Mouse (Mus musculus) embryonic facial prominence, embryonic 15.5 days (tissue): Measurements from ENCODE around the gene Gm49359. TPM values are rescaled to one million over a fixed set of nuclear protein-coding genes. Genes with fewer than 3 reads are reported as not detected.
"Not testable (repeated sequence)": the region's sequence is repeated elsewhere in the genome, so short reads cannot be mapped to it uniquely, and the experiment has no call there.

Experiments
- ATAC-seq: fragments of 200-750 bp; cut with Nextera tagmentation; 2 replicates; pipeline ENCODE4 v1.8.0; 2017; ENCODE audit warnings: low read depth, moderate TSS enrichment; ENCODE audit not compliant: insufficient number of reproducible peaks, low FRiP score, low TSS enrichment
- H3K27ac ChIP-seq: fragments of 300-500 bp; sonication (generic); replicated peaks from 2 replicates; pipeline ENCODE4 v1.5.1; 2015; ENCODE audit warnings: mild to moderate bottlenecking, inconsistent platforms
- H3K27me3 ChIP-seq: fragments of 300-500 bp; sonication (generic); 2 replicates; pipeline ENCODE4 v1.6.1; 2015; ENCODE audit warnings: inconsistent platforms
- H3K36me3 ChIP-seq: fragments of 300-500 bp; sonication (generic); 2 replicates; pipeline ENCODE4 v1.6.1; 2015; ENCODE audit warnings: mild to moderate bottlenecking, inconsistent platforms
- H3K4me1 ChIP-seq: fragments of 300-500 bp; sonication (generic); 2 replicates; pipeline ENCODE4 v1.6.1; 2015; ENCODE audit warnings: inconsistent platforms
- H3K4me2 ChIP-seq: fragments of 300-500 bp; sonication (generic); replicated peaks from 2 replicates; pipeline ENCODE4 v1.6.1; 2015; ENCODE audit warnings: mild to moderate bottlenecking, inconsistent platforms
- H3K4me3 ChIP-seq: fragments of 300-500 bp; sonication (generic); replicated peaks from 2 replicates; pipeline ENCODE4 v1.5.1; 2015; ENCODE audit warnings: mild to moderate bottlenecking, inconsistent platforms
- H3K9ac ChIP-seq: fragments of 300-500 bp; sonication (generic); 2 replicates; pipeline ENCODE4 v1.6.1; 2015; ENCODE audit warnings: inconsistent platforms
- H3K9me3 ChIP-seq: fragments of 300-500 bp; sonication (generic); replicated peaks from 2 replicates; pipeline ENCODE4 v1.6.1; 2016; ENCODE audit warnings: inconsistent platforms
- WGBS: fragments of 180-500 bp; shearing (Covaris S2); methylation state at CpG from one replicate; pipeline ENCODE4 v1.1.7; 2015; 5-methylcytosine and 5-hydroxymethylcytosine counted together
- microRNA-seq: library from miRNA; unstranded; fragments of <30 nt; microRNA quantifications from one replicate; pipeline ENCODE4, GENCODE M21; 2016; ENCODE audit warnings: borderline number of aligned reads
- polyA plus RNA-seq: library from polyadenylated mRNA; unstranded; fragments of >200 nt; fragmentation: Nextera tagmentation; extraction: Ambion mirVana; gene quantifications from 2 replicates; pipeline ENCODE4 v1.2.1, GENCODE M21; 2015

Gm49359 gene
- polyA plus RNA-seq: 12.3 and 14.3 TPM in 2 replicates

- H3K4me1 ChIP-seq, H3K27me3 ChIP-seq, H3K9me3 ChIP-seq: not testable (repeated sequence)
- Histone ChIP-seq H3K36me3 (peaks cover 13% of the 10 kb centered on the region), H3K27ac (peak within 1 kb of the TSS; percentile 80), H3K4me2 (peak within 1 kb of the TSS; percentile 31), H3K4me3 (peak within 1 kb of the TSS; percentile 61), H3K9ac (peak within 1 kb of the TSS; percentile 70)
- ATAC-seq: peak; percentile 93
- under 1% methylated on average over 28 of the region's 28 CpGs for WGBS
Observed at GRCm38 (mm10) chr13:62466424-62467334, at the start of gene Gm49359. Gene Gm49359 (minus strand): TSS chr13:62466832.

- H3K36me3 ChIP-seq, H3K9me3 ChIP-seq, H3K9ac ChIP-seq, ATAC-seq, H3K4me1 ChIP-seq, H3K4me2 ChIP-seq, H3K27me3 ChIP-seq, H3K4me3 ChIP-seq, H3K27ac ChIP-seq: not testable (repeated sequence)
- 71% methylated on average over 1 of the region's 1 CpGs for WGBS
Observed at GRCm38 (mm10) chr13:62510641-62511420, 44.2 kb upstream of the Gm49359 start.

- 93% methylated on average over 8 of the region's 8 CpGs for WGBS
Observed at GRCm38 (mm10) chr13:62472661-62473060, 6.0 kb upstream of the Gm49359 start.

GRCm38 (mm10) chr13:62469947-62470346 lies 3.3 kb upstream of the Gm49359 start:
- H3K27me3 ChIP-seq, H3K9ac ChIP-seq, H3K36me3 ChIP-seq, H3K27ac ChIP-seq, H3K4me2 ChIP-seq, H3K9me3 ChIP-seq, H3K4me3 ChIP-seq, ATAC-seq, H3K4me1 ChIP-seq: not testable (repeated sequence)

More at GRCm38 (mm10) chr13:62472661-62473060, 6.0 kb upstream of the Gm49359 start:
- H3K27ac ChIP-seq, ATAC-seq, H3K4me2 ChIP-seq, H3K9me3 ChIP-seq, H3K27me3 ChIP-seq, H3K36me3 ChIP-seq, H3K9ac ChIP-seq, H3K4me3 ChIP-seq, H3K4me1 ChIP-seq: not testable (repeated sequence)

Small RNA genes lying within 50 kb of the gene (microRNA-seq; reads per million reads assigned to microRNA genes)
- not detected for gene Gm22256

Other genes starting within 250 kb of the Gm49359 start
- gene Gm3604, start 83.7 kb downstream of the Gm49359 start, polyA plus RNA-seq: 3.4 and 4.6 TPM in 2 replicates
- gene Zfp935, start 91.7 kb upstream of the Gm49359 start, polyA plus RNA-seq: not detected in 2 replicates
- 12.6 and 14.3 TPM in 2 replicates for gene Zfp934, start 104.4 kb upstream of the Gm49359 start, polyA plus RNA-seq
- gene 6720489N17Rik, start 157.3 kb upstream of the Gm49359 start, polyA plus RNA-seq: 11.9 and 13.0 TPM in 2 replicates